Mouse (Mus musculus) ovary, postnatal 14 days (tissue): Measurements from ENCODE around the gene Cdh15.

Source experiments
- DNase-seq: peaks from one replicate; pipeline ENCODE4 v3.0.0; 2022; ENCODE audit warnings: low spot score

Cdh15 gene

DNA sequence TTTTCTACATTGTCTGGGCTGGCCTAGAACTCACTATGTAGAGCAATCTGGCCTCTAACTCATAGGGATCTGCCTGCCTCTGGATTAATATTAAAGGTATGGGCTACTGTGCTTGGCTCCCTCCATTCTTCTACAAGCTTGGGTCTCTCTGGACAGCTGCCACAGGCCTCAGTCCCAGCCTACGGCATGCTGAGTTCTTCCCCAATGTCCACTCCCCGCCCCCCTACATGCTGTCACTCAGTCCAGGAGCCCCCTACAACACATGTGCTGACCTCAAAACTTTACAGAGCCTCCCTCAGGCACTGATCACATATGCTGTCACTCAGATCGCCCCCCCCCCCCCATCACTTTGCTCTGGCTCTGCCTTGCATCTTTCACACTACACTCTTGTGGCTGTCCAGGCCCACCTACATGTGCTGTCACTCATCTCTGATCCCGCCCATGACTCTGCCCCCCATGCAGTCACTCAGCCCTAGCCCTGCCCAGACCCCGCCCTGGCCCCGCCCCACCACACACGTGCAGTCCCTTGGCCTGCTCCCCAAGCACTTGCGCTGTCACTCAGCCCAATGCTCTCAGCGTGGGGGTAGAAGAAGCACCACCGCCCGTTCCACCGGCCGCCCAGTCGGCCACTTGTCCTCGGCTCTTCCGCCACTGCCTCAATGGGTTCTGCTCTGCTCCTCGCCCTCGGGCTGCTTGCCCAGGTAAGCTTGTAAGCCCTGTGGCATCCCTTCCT, at the start of gene Cdh15:
TSS of gene Cdh15 (plus strand) at position 138 of the 733 bp plus-strand sequence.
- no peak for DNase-seq

DNA sequence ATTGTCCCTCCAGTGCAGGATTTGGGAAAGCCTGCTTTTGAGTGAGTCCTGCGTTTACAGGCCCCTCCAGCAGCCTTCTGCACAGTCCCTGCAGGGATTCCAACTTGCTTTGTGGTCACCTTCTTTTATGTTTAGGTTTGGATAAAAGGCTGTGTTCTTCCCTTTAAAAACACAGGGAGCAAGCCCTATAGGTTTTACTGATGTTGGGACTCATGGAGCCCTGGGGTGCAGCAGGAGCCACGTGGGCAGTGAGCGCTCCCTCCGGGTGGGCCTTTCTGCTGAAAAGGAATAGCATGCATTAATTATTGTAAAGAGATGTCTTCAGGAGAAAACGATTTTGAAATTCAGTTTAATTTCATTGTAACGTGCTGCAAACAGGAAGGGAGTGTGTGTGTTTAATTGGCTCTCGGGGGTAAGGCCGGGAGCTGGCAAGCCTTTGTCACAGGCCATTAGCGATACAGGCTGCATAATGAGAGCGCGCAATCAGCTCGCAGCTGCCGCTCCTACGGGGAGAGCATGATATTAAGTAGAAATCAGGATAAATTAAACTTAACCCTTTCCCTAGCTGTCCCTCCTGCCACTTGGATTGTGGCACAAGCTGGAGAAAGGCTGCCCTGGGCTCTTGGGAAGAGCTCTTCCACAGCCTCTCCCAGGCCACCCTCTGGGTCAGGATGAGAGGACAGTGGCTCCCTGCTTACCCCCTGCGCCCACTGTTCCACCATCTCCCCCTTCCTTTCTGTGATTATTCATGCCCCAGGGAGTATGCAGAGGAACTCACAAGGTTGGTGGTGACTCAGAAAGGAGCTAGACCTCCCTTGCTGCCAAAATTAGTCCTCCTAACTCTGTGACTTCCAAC, 43.6 kb upstream of the Cdh15 start:
- no peak for DNase-seq

DNA sequence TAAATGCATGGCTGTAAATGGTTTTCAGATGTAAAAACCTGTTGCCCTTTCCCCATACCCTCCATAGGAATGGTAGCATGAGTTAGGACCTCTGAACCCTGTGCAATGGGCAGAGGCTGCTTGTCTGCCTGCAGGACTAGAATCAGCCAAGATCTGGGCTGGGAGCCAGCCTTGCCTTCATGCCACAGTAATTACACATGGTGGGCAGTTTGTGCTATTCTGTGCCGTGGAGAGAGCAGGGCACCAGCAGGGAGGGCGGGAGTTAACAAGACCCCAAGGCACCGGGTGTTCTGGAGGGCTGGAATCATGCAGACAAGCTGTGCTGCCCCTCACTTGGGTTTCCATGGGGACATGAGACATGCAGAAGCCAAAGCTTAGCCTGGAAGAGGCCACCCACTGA, 42.4 kb upstream of the Cdh15 start:
- no peak for DNase-seq

DNA sequence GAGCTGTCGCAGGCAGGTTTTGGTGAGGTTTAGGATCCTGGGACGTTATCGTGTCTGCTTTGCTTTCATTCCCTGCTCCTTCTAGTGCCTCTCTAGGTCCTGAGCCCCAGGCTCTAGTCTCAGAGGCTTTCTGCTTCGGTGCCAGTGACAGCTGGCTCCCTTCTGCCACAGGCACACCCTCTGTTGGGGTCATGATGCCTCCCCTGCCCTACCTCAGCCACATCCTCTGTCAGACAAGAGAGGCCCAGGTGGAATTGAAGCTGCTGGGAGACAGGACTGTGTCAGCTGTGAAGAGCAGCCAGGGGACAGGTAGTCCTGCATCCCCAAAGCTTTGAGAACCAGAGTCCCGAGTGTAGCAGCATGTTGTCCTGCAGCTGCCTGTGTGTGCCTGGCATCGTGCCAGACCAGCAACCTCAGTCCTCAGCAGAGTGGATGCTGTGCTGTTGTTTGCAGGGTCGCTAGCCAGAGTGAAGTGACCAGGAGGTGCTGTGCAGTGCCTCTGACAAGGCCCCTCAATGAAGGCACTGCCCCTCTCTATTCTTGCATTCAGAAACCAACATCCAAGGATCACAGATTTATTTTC, 40.7 kb upstream of the Cdh15 start:
- no peak for DNase-seq

GRCm38 (mm10) chr8:122807907-122808306, 39.9 kb upstream of the Cdh15 start:
- no peak for DNase-seq

GRCm38 (mm10) chr8:122810376-122810775, 37.4 kb upstream of the Cdh15 start:
- no peak for DNase-seq

DNA sequence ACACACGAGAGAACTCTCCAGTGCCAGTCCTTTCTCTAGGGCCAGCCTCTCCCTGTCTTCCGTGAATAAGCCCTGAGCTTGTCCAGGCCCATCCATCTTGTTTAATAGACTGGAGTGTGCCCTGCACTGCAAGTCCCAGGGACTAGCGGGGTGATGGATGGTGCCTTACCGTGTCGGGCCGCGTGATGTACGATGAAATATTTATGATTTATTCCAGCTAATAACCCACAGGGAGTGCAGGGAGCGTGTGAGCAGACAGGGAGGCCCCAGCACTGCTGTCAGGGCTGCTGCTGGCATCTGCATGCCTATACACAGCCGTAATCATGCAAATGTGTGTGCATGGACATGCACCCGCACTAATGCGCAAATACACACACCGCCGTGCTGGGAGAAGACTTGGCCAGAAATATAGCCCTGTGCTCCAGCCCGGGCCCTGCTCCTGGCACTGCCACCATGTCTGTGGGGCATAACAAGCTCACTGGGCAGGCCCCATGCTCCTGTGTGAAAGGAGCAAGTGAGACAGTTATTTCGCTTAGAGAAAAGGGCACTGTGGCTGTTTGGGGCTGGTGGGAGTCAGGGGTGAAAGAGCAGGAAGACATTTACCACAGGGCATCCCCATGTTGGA, 35.8 kb upstream of the Cdh15 start:
- DNase-seq: no peak

GRCm38 (mm10) chr8:122812610-122813250, 35.0 kb upstream of the Cdh15 start:
- DNase-seq: no peak

GRCm38 (mm10) chr8:122814608-122815007, 33.2 kb upstream of the Cdh15 start:
- DNase-seq: no peak

GRCm38 (mm10) chr8:122816965-122817364, 30.8 kb upstream of the Cdh15 start:
- DNase-seq: no peak

DNA sequence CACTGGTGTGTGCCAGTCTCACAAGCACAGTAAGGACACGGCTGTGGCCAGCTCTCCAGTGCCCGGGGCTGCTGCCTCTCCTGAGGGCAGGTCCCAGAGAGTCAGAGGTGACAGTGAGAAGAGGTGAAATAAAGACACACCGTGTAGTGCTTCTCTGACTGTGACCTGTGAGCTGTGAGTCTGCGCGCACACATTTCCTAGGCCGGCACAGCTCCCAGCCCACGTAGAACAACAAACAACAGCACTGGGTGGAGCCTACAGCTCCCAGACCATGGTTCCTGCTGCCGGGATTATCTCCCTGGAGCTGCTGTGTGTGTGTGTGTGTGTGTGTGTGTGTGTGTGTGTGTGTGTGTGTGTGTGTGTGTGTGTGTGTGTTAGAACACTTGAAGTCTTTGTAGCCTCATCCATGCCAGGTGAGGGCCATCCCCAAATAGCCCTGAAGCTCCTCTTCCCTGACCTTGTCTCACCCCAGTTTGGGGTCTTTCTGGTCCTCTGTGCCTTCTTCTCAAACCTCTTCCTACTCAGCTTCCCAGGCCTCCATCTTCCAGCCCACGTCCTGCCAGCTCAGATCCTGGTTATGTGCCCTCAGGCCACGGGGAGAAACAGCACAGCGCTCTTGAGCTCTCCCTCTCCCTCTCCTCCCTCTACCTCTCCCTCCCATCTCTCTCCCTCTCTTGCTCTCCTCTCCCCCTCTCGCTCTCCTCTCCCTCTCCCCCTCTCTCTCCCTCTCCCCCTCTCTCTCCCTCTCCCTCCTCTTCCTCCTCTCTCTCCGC, 29.9 kb upstream of the Cdh15 start:
- DNase-seq: no peak

- DNase-seq: no peak
These were observed 28.0 kb upstream of the Cdh15 start for GRCm38 (mm10) chr8:122819776-122820175.

GRCm38 (mm10) chr8:122824571-122824970, 23.2 kb upstream of the Cdh15 start:
- DNase-seq: no peak

DNA sequence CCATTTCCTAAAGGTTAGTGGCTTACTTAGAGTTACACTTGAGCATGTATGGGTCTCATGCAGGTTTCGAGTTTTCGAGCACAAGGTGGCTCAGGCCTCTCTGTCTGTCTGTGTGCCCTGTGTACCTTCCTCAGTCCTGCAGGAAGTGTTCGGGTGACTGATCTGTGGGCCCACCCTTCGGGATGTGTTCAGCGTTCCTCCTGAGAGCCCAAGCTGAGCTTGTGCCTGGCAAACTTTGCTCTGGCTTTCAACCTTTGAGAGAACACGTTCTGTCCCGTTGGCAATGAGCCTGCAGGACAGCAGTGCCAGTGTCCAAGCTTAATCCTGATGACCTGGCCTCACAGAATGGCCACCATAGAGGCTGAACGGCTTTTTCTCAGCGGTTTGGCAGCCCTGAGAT, 22.8 kb upstream of the Cdh15 start:
- no peak for DNase-seq

- DNase-seq: no peak
These were observed 22.4 kb upstream of the Cdh15 start for GRCm38 (mm10) chr8:122825408-122825807.

DNA sequence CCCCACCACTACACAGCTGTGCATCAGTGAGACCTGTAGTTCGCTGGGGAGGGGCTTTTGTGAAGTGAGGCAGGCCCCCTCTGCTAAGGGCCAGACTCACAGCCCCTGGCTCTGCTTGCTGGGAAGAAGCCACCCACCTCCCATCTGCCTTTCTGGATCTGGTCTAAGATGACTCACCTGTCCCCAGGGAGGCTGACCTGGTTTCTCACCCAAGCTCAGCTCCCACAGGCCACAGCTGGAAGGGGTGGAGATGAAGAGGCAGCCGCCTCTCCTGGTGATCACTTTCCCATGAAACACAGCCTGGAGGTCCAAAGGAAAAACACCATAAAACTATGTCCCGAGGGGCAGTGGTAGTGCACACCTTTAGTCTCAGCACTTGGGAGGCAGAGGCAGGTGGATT, 18.4 kb upstream of the Cdh15 start:
- no peak for DNase-seq

- peak; percentile 94 for DNase-seq
These were observed 17.3 kb upstream of the Cdh15 start for GRCm38 (mm10) chr8:122830349-122831061.

- no peak for DNase-seq
These were observed 13.3 kb upstream of the Cdh15 start for GRCm38 (mm10) chr8:122834416-122834815.

GRCm38 (mm10) chr8:122834971-122835370, 12.8 kb upstream of the Cdh15 start:
- peak; percentile 62 for DNase-seq

DNA sequence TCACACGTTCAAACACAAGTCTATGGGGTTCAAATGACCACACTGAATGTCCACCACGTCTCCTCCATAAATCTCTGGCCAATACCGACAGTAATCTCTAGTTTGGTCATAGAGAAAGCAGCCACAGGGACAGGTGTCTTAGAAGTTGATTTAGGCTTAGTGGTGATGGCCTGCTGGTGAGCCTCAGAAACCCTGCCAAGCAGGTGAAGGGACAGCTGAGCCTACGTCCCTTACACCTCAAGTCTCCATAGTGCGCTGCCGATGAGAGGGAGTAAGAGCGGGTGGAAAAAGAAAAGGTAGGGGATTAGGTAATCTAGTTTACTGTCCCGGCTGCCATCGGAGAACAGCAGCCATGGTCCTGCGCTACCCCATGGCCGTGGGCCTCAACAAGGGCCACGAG, 11.6 kb upstream of the Cdh15 start:
- no peak for DNase-seq

- DNase-seq: no peak
These were observed 11.1 kb upstream of the Cdh15 start for GRCm38 (mm10) chr8:122836696-122837095.
